Mouse (Mus musculus): ENCODE data around the gene Vmn1r37. TPM values are rescaled to one million over a fixed set of nuclear protein-coding genes. Genes with fewer than 3 reads are reported as not detected.
"Not testable (repeated sequence)": the region's sequence is repeated elsewhere in the genome, so short reads cannot be mapped to it uniquely, and the experiment has no call there.

The Vmn1r37 gene
- not detected in 2 replicates for polyA plus RNA-seq (2015; fragmentation: Nextera tagmentation; extraction: Ambion mirVana)

- not testable (repeated sequence) for H3K27me3 ChIP-seq (replicated peaks; ENCODE audit: control insufficient read depth, insufficient read depth, low read length); H3K36me3 ChIP-seq (ENCODE audit: control insufficient read depth, insufficient read depth); H3K27ac ChIP-seq (ENCODE audit: low read length); H3K4me3 ChIP-seq (replicated peaks; ENCODE audit: low read length); H3K4me2 ChIP-seq (ENCODE audit: low read length); H3K9me3 ChIP-seq (ENCODE audit: control insufficient read depth, low read length); H3K9ac ChIP-seq (replicated peaks; ENCODE audit: low read depth, low read length); ATAC-seq; H3K4me1 ChIP-seq (replicated peaks; ENCODE audit: control insufficient read depth, insufficient read depth, low read length)
These were observed at the start of gene Vmn1r37 for GRCm38 (mm10) chr6:66729082-66729481. TSS of gene Vmn1r37 (plus strand) at chr6:66729382.

GRCm38 (mm10) chr6:66685806-66686205, 43.4 kb upstream of the Vmn1r37 start, which contains the start of gene Vmn1r35:
TSS of gene Vmn1r35 (minus strand) at chr6:66685906.
- no peaks in the 10 kb centered on the region for H3K36me3 ChIP-seq (ENCODE audit: control insufficient read depth, insufficient read depth)
- H3K9ac ChIP-seq (replicated peaks; ENCODE audit: low read depth, low read length): no peak within 1 kb of the TSS
- H3K27me3 ChIP-seq (replicated peaks; ENCODE audit: control insufficient read depth, insufficient read depth, low read length): no peaks in the 10 kb centered on the region
- no peaks in the 10 kb centered on the region for H3K4me1 ChIP-seq (replicated peaks; ENCODE audit: control insufficient read depth, insufficient read depth, low read length)
- H3K9me3 ChIP-seq (ENCODE audit: control insufficient read depth, low read length): no peaks in the 10 kb centered on the region
- H3K4me2 ChIP-seq (ENCODE audit: low read length): no peak within 1 kb of the TSS
- no peak within 1 kb of the TSS for H3K4me3 ChIP-seq (replicated peaks; ENCODE audit: low read length)
- no peak within 1 kb of the TSS for H3K27ac ChIP-seq (ENCODE audit: low read length)
- no peak for ATAC-seq
- 85% methylated on average over 3 of the region's 3 CpGs for WGBS

GRCm38 (mm10) chr6:66708901-66709300, 20.3 kb upstream of the Vmn1r37 start:
- ATAC-seq: no peak
- Histone ChIP-seq H3K9me3 (ENCODE audit: control insufficient read depth, low read length) (no peaks in the 10 kb centered on the region), H3K36me3 (ENCODE audit: control insufficient read depth, insufficient read depth) (no peaks in the 10 kb centered on the region), H3K4me3 (replicated peaks; ENCODE audit: low read length) (no peak overlapping the region), H3K4me2 (ENCODE audit: low read length) (no peak overlapping the region), H3K27ac (ENCODE audit: low read length) (no peak overlapping the region), H3K27me3 (replicated peaks; ENCODE audit: control insufficient read depth, insufficient read depth, low read length) (no peaks in the 10 kb centered on the region), H3K9ac (replicated peaks; ENCODE audit: low read depth, low read length) (no peak overlapping the region), H3K4me1 (replicated peaks; ENCODE audit: control insufficient read depth, insufficient read depth, low read length) (no peaks in the 10 kb centered on the region)

- no peak overlapping the region for H3K27ac ChIP-seq (ENCODE audit: low read length)
- WGBS: 90% methylated on average over 3 of the region's 3 CpGs
These were observed 15.3 kb upstream of the Vmn1r37 start for GRCm38 (mm10) chr6:66713854-66714253.

GRCm38 (mm10) chr6:66719068-66719467, 10.1 kb upstream of the Vmn1r37 start, which contains the start of gene Vmn1r36:
TSS of gene Vmn1r36 (minus strand) at chr6:66719168.
- not testable (repeated sequence) for ATAC-seq; H3K9ac ChIP-seq (replicated peaks; ENCODE audit: low read depth, low read length); H3K27me3 ChIP-seq (replicated peaks; ENCODE audit: control insufficient read depth, insufficient read depth, low read length); H3K4me1 ChIP-seq (replicated peaks; ENCODE audit: control insufficient read depth, insufficient read depth, low read length); H3K4me3 ChIP-seq (replicated peaks; ENCODE audit: low read length); H3K9me3 ChIP-seq (ENCODE audit: control insufficient read depth, low read length); H3K27ac ChIP-seq (ENCODE audit: low read length); H3K4me2 ChIP-seq (ENCODE audit: low read length); H3K36me3 ChIP-seq (ENCODE audit: control insufficient read depth, insufficient read depth)
- 76% methylated on average over 2 of the region's 2 CpGs for WGBS

More at GRCm38 (mm10) chr6:66713854-66714253, 15.3 kb upstream of the Vmn1r37 start:
- Histone ChIP-seq H3K27me3 (replicated peaks; ENCODE audit: control insufficient read depth, insufficient read depth, low read length) (no peaks in the 10 kb centered on the region), H3K36me3 (ENCODE audit: control insufficient read depth, insufficient read depth) (no peaks in the 10 kb centered on the region), H3K9me3 (ENCODE audit: control insufficient read depth, low read length) (no peaks in the 10 kb centered on the region), H3K4me1 (replicated peaks; ENCODE audit: control insufficient read depth, insufficient read depth, low read length) (no peaks in the 10 kb centered on the region), H3K4me2 (ENCODE audit: low read length) (no peak overlapping the region), H3K4me3 (replicated peaks; ENCODE audit: low read length) (no peak overlapping the region), H3K9ac (replicated peaks; ENCODE audit: low read depth, low read length) (no peak overlapping the region)
- no peak for ATAC-seq

DNA sequence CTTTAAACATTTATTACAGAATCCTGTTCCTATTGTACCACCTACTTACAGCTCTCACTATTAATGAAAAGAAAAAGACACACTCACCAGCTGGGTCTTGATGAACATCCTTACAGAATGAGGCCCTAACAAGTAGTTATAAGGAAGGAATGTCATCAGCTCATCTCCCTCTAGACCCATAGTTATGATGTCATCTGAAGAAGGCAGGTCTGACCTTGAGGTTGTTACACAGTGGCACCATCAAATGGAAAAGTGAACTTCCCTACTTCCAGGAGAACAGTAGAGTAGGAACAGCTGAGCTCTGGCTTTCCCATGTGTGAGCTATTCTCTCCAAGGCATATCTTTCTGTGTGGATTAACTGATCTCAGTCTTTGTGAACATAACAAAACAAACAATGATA, 53.3 kb downstream of the Vmn1r37 start, which contains the start of gene Vmn1r38:
Gene Vmn1r38 (minus strand): TSS at position 101 of the 400 bp plus-strand sequence.
- ATAC-seq; H3K27me3 ChIP-seq (replicated peaks; ENCODE audit: control insufficient read depth, insufficient read depth, low read length); H3K9me3 ChIP-seq (ENCODE audit: control insufficient read depth, low read length); H3K4me1 ChIP-seq (replicated peaks; ENCODE audit: control insufficient read depth, insufficient read depth, low read length); H3K4me3 ChIP-seq (replicated peaks; ENCODE audit: low read length); H3K36me3 ChIP-seq (ENCODE audit: control insufficient read depth, insufficient read depth); H3K4me2 ChIP-seq (ENCODE audit: low read length); H3K27ac ChIP-seq (ENCODE audit: low read length); H3K9ac ChIP-seq (replicated peaks; ENCODE audit: low read depth, low read length): not testable (repeated sequence)

Other genes starting within 250 kb of the Vmn1r37 start
- gene Mad2l1, start 194.0 kb upstream of the Vmn1r37 start, polyA plus RNA-seq (2015; fragmentation: Nextera tagmentation; extraction: Ambion mirVana): 36.3 and 43.9 TPM in 2 replicates
- gene Vmn1r32, start 169.3 kb upstream of the Vmn1r37 start, polyA plus RNA-seq (2015; fragmentation: Nextera tagmentation; extraction: Ambion mirVana): 0.08 TPM in 1 of 2 replicates, not detected in the other
- not detected in 2 replicates for gene Vmn1r33, start 111.1 kb upstream of the Vmn1r37 start, polyA plus RNA-seq (2015; fragmentation: Nextera tagmentation; extraction: Ambion mirVana)
- not detected in 2 replicates for gene Vmn1r34, start 85.5 kb upstream of the Vmn1r37 start, polyA plus RNA-seq (2015; fragmentation: Nextera tagmentation; extraction: Ambion mirVana)
- gene Vmn1r35, start 43.5 kb upstream of the Vmn1r37 start, polyA plus RNA-seq (2015; fragmentation: Nextera tagmentation; extraction: Ambion mirVana): not detected in 2 replicates
- not detected in 2 replicates for gene Vmn1r36, start 10.2 kb upstream of the Vmn1r37 start, polyA plus RNA-seq (2015; fragmentation: Nextera tagmentation; extraction: Ambion mirVana)
- gene Vmn1r38, start 53.2 kb downstream of the Vmn1r37 start, polyA plus RNA-seq (2015; fragmentation: Nextera tagmentation; extraction: Ambion mirVana): not detected in 2 replicates
- not detected in 2 replicates for gene Vmn1r39, start 81.2 kb downstream of the Vmn1r37 start, polyA plus RNA-seq (2015; fragmentation: Nextera tagmentation; extraction: Ambion mirVana)
- gene Gng12, start 167.0 kb downstream of the Vmn1r37 start, polyA plus RNA-seq (2015; fragmentation: Nextera tagmentation; extraction: Ambion mirVana): 29.1 and 32.2 TPM in 2 replicates

Data from forebrain, embryonic 16.5 days (tissue).